ENCODE assay signal across 50 mouse cellular contexts in genomic region chr10:75823782-75824181, GRCm38 (mm10). TPM values are rescaled to one million over a fixed set of nuclear protein-coding genes. Genes with fewer than 3 reads are reported as not detected.
"Had no signal": no experiment of that assay in that cellular context is flagged by ENCODE, and none has a peak within 500 bp of the region (broad histone marks: within the 10 kb centered on the region; RNA-seq: fewer than 3 reads in every experiment).

No protein-coding gene starts in this region.

- H3K4me1 ChIP-seq: hindbrain, embryonic 10.5 days; hindbrain, embryonic 12.5 days; hindbrain, embryonic 13.5 days; hindbrain, embryonic 15.5 days; intestine, embryonic 15.5 days had no signal

- H3K9ac ChIP-seq: heart, embryonic 12.5 days; heart, embryonic 13.5 days; heart, embryonic 15.5 days; hindbrain, embryonic 12.5 days; hindbrain, embryonic 13.5 days; hindbrain, embryonic 14.5 days; hindbrain, embryonic 15.5 days; intestine, embryonic 15.5 days; kidney, embryonic 15.5 days had no signal

- H3K9me3 ChIP-seq: heart, embryonic 15.5 days; hindbrain, embryonic 13.5 days; hindbrain, embryonic 15.5 days; intestine, embryonic 15.5 days; kidney, embryonic 15.5 days had no signal

- H3K4me3 ChIP-seq: heart, embryonic 12.5 days; heart, embryonic 13.5 days; heart, embryonic 15.5 days; hindbrain, embryonic 10.5 days; hindbrain, embryonic 12.5 days; hindbrain, embryonic 13.5 days; hindbrain, embryonic 15.5 days; intestine, embryonic 15.5 days; kidney, embryonic 15.5 days; layer of hippocampus, adult 2 months; left cerebral cortex, adult 2 months had no signal

- DNase-seq: heart, postnatal 10 days; heart, postnatal 14 days; heart, postnatal 36 days; heart, postnatal 4 days; kidney, adult 11 months; kidney, adult 18-20 months; kidney, adult 2 months; kidney, adult 8-10 months; kidney, adult 9 months; kidney, postnatal 10 days; kidney, postnatal 14 days; kidney, postnatal 25 days; kidney, postnatal 36 days; kidney, postnatal 4 days; layer of hippocampus, adult 9-11 months; layer of hippocampus, postnatal 36 days had no signal

- H3K4me2 ChIP-seq: heart, embryonic 12.5 days; heart, embryonic 13.5 days; heart, embryonic 15.5 days; hindbrain, embryonic 12.5 days; hindbrain, embryonic 13.5 days; hindbrain, embryonic 14.5 days; hindbrain, embryonic 15.5 days; intestine, embryonic 15.5 days; kidney, embryonic 15.5 days had no signal

- H3K27me3 ChIP-seq: heart, embryonic 12.5 days; heart, embryonic 13.5 days; heart, embryonic 15.5 days; hindbrain, embryonic 12.5 days; hindbrain, embryonic 13.5 days; hindbrain, embryonic 15.5 days; intestine, embryonic 15.5 days; kidney, embryonic 15.5 days had no signal

- H3K36me3 ChIP-seq: heart, embryonic 12.5 days; heart, embryonic 13.5 days; heart, embryonic 15.5 days; hindbrain, embryonic 10.5 days; hindbrain, embryonic 12.5 days; hindbrain, embryonic 13.5 days; hindbrain, embryonic 15.5 days; intestine, embryonic 15.5 days; kidney, embryonic 15.5 days had no signal

- H3K27ac ChIP-seq: heart, embryonic 13.5 days; heart, embryonic 15.5 days; hindbrain, embryonic 10.5 days; hindbrain, embryonic 12.5 days; hindbrain, embryonic 13.5 days; hindbrain, embryonic 14.5 days; hindbrain, embryonic 15.5 days; hindbrain, postnatal 0 days; intestine, embryonic 15.5 days; kidney, embryonic 15.5 days; kidney, postnatal 0 days; layer of hippocampus, adult 2 months; left cerebral cortex, adult 2 months had no signal

RNA-seq across cellular contexts. Expression of gene Gstt4, which starts 1.4 kb away (rescaled TPM):
- total RNA-seq: heart, postnatal 10 days; heart, postnatal 14 days; heart, postnatal 25 days; heart, postnatal 36 days; heart, postnatal 4 days; hematopoietic stem cell, adult 5-6 weeks; hindbrain, postnatal 0 days; layer of hippocampus, adult 18-20 months; layer of hippocampus, adult 2 months; layer of hippocampus, postnatal 10 days; layer of hippocampus, postnatal 14 days; layer of hippocampus, postnatal 25 days; layer of hippocampus, postnatal 36 days; left cerebral cortex, adult 18-20 months; left cerebral cortex, adult 2 months; left cerebral cortex, adult 8-10 months had no signal
- polyA plus RNA-seq: heart, embryonic 12.5 days; heart, embryonic 13.5 days; heart, embryonic 14.5 days; heart, embryonic 15.5 days; heart, embryonic 16.5 days; heart, postnatal 0 days; hindbrain, embryonic 10.5 days; hindbrain, embryonic 11.5 days; hindbrain, embryonic 12.5 days; hindbrain, embryonic 13.5 days; hindbrain, embryonic 14.5 days; hindbrain, embryonic 15.5 days; hindbrain, embryonic 16.5 days; hindbrain, postnatal 0 days; inflammation-experienced regulatory T-cells, adult 6 months; intestine, embryonic 14.5 days; intestine, embryonic 15.5 days; intestine, embryonic 16.5 days; intestine, postnatal 0 days; kidney, embryonic 14.5 days; kidney, embryonic 15.5 days; kidney, embryonic 16.5 days; kidney, postnatal 0 days; large intestine, adult 2 months had no signal
